Mouse (Mus musculus): ENCODE measurements around the gene Hist1h2ao. TPM values are rescaled to one million over a fixed set of nuclear protein-coding genes. Genes with fewer than 3 reads are reported as not detected.
A peak's percentile ranks its signal among the peaks of the same experiment; 100 is the strongest.
"Not testable (repeated sequence)": the region's sequence is repeated elsewhere in the genome, so short reads cannot be mapped to it uniquely, and the experiment has no call there.

Hist1h2ao gene
- 3.4 TPM in 1 of 2 replicates, not detected in the other for polyA plus RNA-seq (2015; fragmentation: Nextera tagmentation; extraction: Ambion mirVana)

- not testable (repeated sequence) for H3K4me2 ChIP-seq (ENCODE audit: low read depth, low read length); H3K27ac ChIP-seq (ENCODE audit: low read length); H3K36me3 ChIP-seq (ENCODE audit: control insufficient read depth, insufficient read depth, low read length); H3K4me1 ChIP-seq (replicated peaks; ENCODE audit: control insufficient read depth, insufficient read depth, low read length); H3K4me3 ChIP-seq (ENCODE audit: low read length); H3K9ac ChIP-seq (ENCODE audit: low read length); H3K27me3 ChIP-seq (ENCODE audit: control insufficient read depth, insufficient read depth, low read depth, low read length); H3K9me3 ChIP-seq (ENCODE audit: control insufficient read depth, low read length)
- no CpG with 5 or more reads among the region's 23 CpGs for WGBS
- ATAC-seq (ENCODE audit: low read depth), result peak; percentile 96
Measured at GRCm38 (mm10) chr13:21810073-21810472, at the start of gene Hist1h2ao, which contains the start of gene Hist1h2bq. Gene Hist1h2ao (plus strand): TSS chr13:21810465. Gene Hist1h2bq (minus strand): TSS chr13:21810197.

- no peaks in the 10 kb centered on the region for H3K36me3 ChIP-seq (ENCODE audit: control insufficient read depth, insufficient read depth, low read length)
- H3K27ac ChIP-seq (ENCODE audit: low read length), result peak overlapping the region; percentile 98
- H3K27me3 ChIP-seq (ENCODE audit: control insufficient read depth, insufficient read depth, low read depth, low read length), result no peaks in the 10 kb centered on the region
- H3K4me2 ChIP-seq (ENCODE audit: low read depth, low read length), result peak overlapping the region; percentile 77
- H3K9ac ChIP-seq (ENCODE audit: low read length), result peak overlapping the region; percentile 89
- no peaks in the 10 kb centered on the region for H3K9me3 ChIP-seq (ENCODE audit: control insufficient read depth, low read length)
- H3K4me3 ChIP-seq (ENCODE audit: low read length), result peak overlapping the region; percentile 72
- 3% methylated on average over 33 of the region's 33 CpGs for whole genome bisulfite sequencing
- peak; percentile 85 for ATAC-seq (ENCODE audit: low read depth)
- H3K4me1 ChIP-seq (replicated peaks; ENCODE audit: control insufficient read depth, insufficient read depth, low read length), result peaks cover 19% of the 10 kb centered on the region; the same call in 1 of the 2 replicates
Measured at GRCm38 (mm10) chr13:21778814-21779766, 31.2 kb upstream of the Hist1h2ao start.

GRCm38 (mm10) chr13:21779767-21780731 lies 30.2 kb upstream of the Hist1h2ao start, which contains the start of gene Hist1h1b:
Gene Hist1h1b (minus strand): TSS chr13:21780625.
- H3K27me3 ChIP-seq (ENCODE audit: control insufficient read depth, insufficient read depth, low read depth, low read length), result no peaks in the 10 kb centered on the region
- H3K4me3 ChIP-seq (ENCODE audit: low read length), result peak within 1 kb of the TSS; percentile 72
- ATAC-seq (ENCODE audit: low read depth), result peak; percentile 51
- whole genome bisulfite sequencing, result under 1% methylated on average over 44 of the region's 44 CpGs
- peak within 1 kb of the TSS; percentile 98 for H3K27ac ChIP-seq (ENCODE audit: low read length)
- H3K9ac ChIP-seq (ENCODE audit: low read length), result peak within 1 kb of the TSS; percentile 89
- peak within 1 kb of the TSS; percentile 77 for H3K4me2 ChIP-seq (ENCODE audit: low read depth, low read length)
- peaks cover 24% of the 10 kb centered on the region; the same call in 1 of the 2 replicates for H3K4me1 ChIP-seq (replicated peaks; ENCODE audit: control insufficient read depth, insufficient read depth, low read length)
- no peaks in the 10 kb centered on the region for H3K9me3 ChIP-seq (ENCODE audit: control insufficient read depth, low read length)
- H3K36me3 ChIP-seq (ENCODE audit: control insufficient read depth, insufficient read depth, low read length), result no peaks in the 10 kb centered on the region

GRCm38 (mm10) chr13:21781021-21781555 lies 29.2 kb upstream of the Hist1h2ao start:
- Histone ChIP-seq H3K36me3 (ENCODE audit: control insufficient read depth, insufficient read depth, low read length) (no peaks in the 10 kb centered on the region), H3K4me2 (ENCODE audit: low read depth, low read length) (peak overlapping the region; percentile 77), H3K4me3 (ENCODE audit: low read length) (peak overlapping the region; percentile 72), H3K27me3 (ENCODE audit: control insufficient read depth, insufficient read depth, low read depth, low read length) (no peaks in the 10 kb centered on the region), H3K9ac (ENCODE audit: low read length) (peak overlapping the region; percentile 89), H3K9me3 (ENCODE audit: control insufficient read depth, low read length) (no peaks in the 10 kb centered on the region), H3K4me1 (replicated peaks; ENCODE audit: control insufficient read depth, insufficient read depth, low read length) (peaks cover 30% of the 10 kb centered on the region), H3K27ac (ENCODE audit: low read length) (peak overlapping the region; percentile 98)
- ATAC-seq (ENCODE audit: low read depth), result no peak
- WGBS, result 40% methylated on average over 6 of the region's 6 CpGs

- peaks cover 31% of the 10 kb centered on the region for H3K4me1 ChIP-seq (replicated peaks; ENCODE audit: control insufficient read depth, insufficient read depth, low read length)
- no peak for ATAC-seq (ENCODE audit: low read depth)
- 81% methylated on average over 1 of the region's 1 CpGs for WGBS
- H3K9ac ChIP-seq (ENCODE audit: low read length), result no peak overlapping the region
- no peak overlapping the region for H3K4me2 ChIP-seq (ENCODE audit: low read depth, low read length)
- no peak overlapping the region for H3K4me3 ChIP-seq (ENCODE audit: low read length)
- H3K36me3 ChIP-seq (ENCODE audit: control insufficient read depth, insufficient read depth, low read length), result no peaks in the 10 kb centered on the region
- no peaks in the 10 kb centered on the region for H3K9me3 ChIP-seq (ENCODE audit: control insufficient read depth, low read length)
- no peak overlapping the region for H3K27ac ChIP-seq (ENCODE audit: low read length)
- no peaks in the 10 kb centered on the region for H3K27me3 ChIP-seq (ENCODE audit: control insufficient read depth, insufficient read depth, low read depth, low read length)
Measured at GRCm38 (mm10) chr13:21781639-21782038, 28.6 kb upstream of the Hist1h2ao start.

GRCm38 (mm10) chr13:21782361-21783254 lies 27.7 kb upstream of the Hist1h2ao start:
- H3K27me3 ChIP-seq (ENCODE audit: control insufficient read depth, insufficient read depth, low read depth, low read length); H3K36me3 ChIP-seq (ENCODE audit: control insufficient read depth, insufficient read depth, low read length); H3K9me3 ChIP-seq (ENCODE audit: control insufficient read depth, low read length); ATAC-seq (ENCODE audit: low read depth): not testable (repeated sequence)
- Histone ChIP-seq H3K9ac (ENCODE audit: low read length) (peak overlapping the region; percentile 60), H3K4me3 (ENCODE audit: low read length) (peak overlapping the region; percentile 41), H3K4me1 (replicated peaks; ENCODE audit: control insufficient read depth, insufficient read depth, low read length) (peaks cover 31% of the 10 kb centered on the region), H3K4me2 (ENCODE audit: low read depth, low read length) (peak overlapping the region; percentile 69), H3K27ac (ENCODE audit: low read length) (peak overlapping the region; percentile 94)
- WGBS, result 1% methylated on average over 16 of the region's 35 CpGs

- Histone ChIP-seq H3K9me3 (ENCODE audit: control insufficient read depth, low read length) (no peaks in the 10 kb centered on the region), H3K4me1 (replicated peaks; ENCODE audit: control insufficient read depth, insufficient read depth, low read length) (peaks cover 32% of the 10 kb centered on the region), H3K27ac (ENCODE audit: low read length) (peak within 1 kb of the TSS; percentile 94), H3K4me3 (ENCODE audit: low read length) (peak within 1 kb of the TSS; percentile 41), H3K4me2 (ENCODE audit: low read depth, low read length) (peak within 1 kb of the TSS; percentile 69), H3K27me3 (ENCODE audit: control insufficient read depth, insufficient read depth, low read depth, low read length) (no peaks in the 10 kb centered on the region), H3K9ac (ENCODE audit: low read length) (peak within 1 kb of the TSS; percentile 61), H3K36me3 (ENCODE audit: control insufficient read depth, insufficient read depth, low read length) (no peaks in the 10 kb centered on the region)
- WGBS, result under 1% methylated on average over 11 of the region's 20 CpGs
- ATAC-seq (ENCODE audit: low read depth), result peak; percentile 69
Measured at GRCm38 (mm10) chr13:21783255-21783617, 27.0 kb upstream of the Hist1h2ao start, which contains the start of gene Hist1h3i. Gene Hist1h3i (minus strand): TSS chr13:21783370.

- Histone ChIP-seq H3K4me3 (ENCODE audit: low read length) (peak overlapping the region; percentile 41), H3K36me3 (ENCODE audit: control insufficient read depth, insufficient read depth, low read length) (no peaks in the 10 kb centered on the region), H3K4me2 (ENCODE audit: low read depth, low read length) (peak overlapping the region; percentile 66), H3K27me3 (ENCODE audit: control insufficient read depth, insufficient read depth, low read depth, low read length) (no peaks in the 10 kb centered on the region), H3K9ac (ENCODE audit: low read length) (peak overlapping the region; percentile 61), H3K9me3 (ENCODE audit: control insufficient read depth, low read length) (no peaks in the 10 kb centered on the region), H3K27ac (ENCODE audit: low read length) (peak overlapping the region; percentile 94), H3K4me1 (replicated peaks; ENCODE audit: control insufficient read depth, insufficient read depth, low read length) (peaks cover 32% of the 10 kb centered on the region)
- WGBS, result 1% methylated on average over 9 of the region's 9 CpGs
- ATAC-seq (ENCODE audit: low read depth), result no peak
Measured at GRCm38 (mm10) chr13:21783734-21784161, 26.5 kb upstream of the Hist1h2ao start.
